Mouse (Mus musculus): ENCODE measurements around the gene Fuz.
"Not testable (repeated sequence)": the region's sequence is repeated elsewhere in the genome, so short reads cannot be mapped to it uniquely, and the experiment has no call there.

Gene Fuz

GRCm38 (mm10) chr7:44860576-44861428 lies 35.1 kb upstream of the Fuz start:
- peak; percentile 47 to 71 for DNase-seq (ENCODE audit: low spot score in 2 of 2)

GRCm38 (mm10) chr7:44861429-44861816 lies 34.5 kb upstream of the Fuz start:
- DNase-seq (ENCODE audit: low spot score in 2 of 2): no peak

- no peak for DNase-seq (ENCODE audit: low spot score in 2 of 2)
These were observed 33.4 kb upstream of the Fuz start for GRCm38 (mm10) chr7:44862434-44862833.

- DNase-seq (ENCODE audit: low spot score in 2 of 2): no peak
These were observed 32.7 kb upstream of the Fuz start for GRCm38 (mm10) chr7:44863210-44863609.

GRCm38 (mm10) chr7:44863982-44864494 lies 31.8 kb upstream of the Fuz start:
- DNase-seq (ENCODE audit: low spot score in 2 of 2): no peak

- DNase-seq (ENCODE audit: low spot score in 2 of 2): no peak
These were observed 31.0 kb upstream of the Fuz start for GRCm38 (mm10) chr7:44864595-44865542.

GRCm38 (mm10) chr7:44866276-44867009 lies 29.4 kb upstream of the Fuz start:
- no peak for DNase-seq (ENCODE audit: low spot score in 2 of 2)

- DNase-seq (ENCODE audit: low spot score in 2 of 2): no peak
These were observed 28.7 kb upstream of the Fuz start for GRCm38 (mm10) chr7:44867010-44867702.

- DNase-seq (ENCODE audit: low spot score in 2 of 2): no peak
These were observed 28.1 kb upstream of the Fuz start for GRCm38 (mm10) chr7:44867802-44868201.

GRCm38 (mm10) chr7:44868465-44868864 lies 27.4 kb upstream of the Fuz start:
- no peak for DNase-seq (ENCODE audit: low spot score in 2 of 2)

GRCm38 (mm10) chr7:44868919-44869696 lies 26.8 kb upstream of the Fuz start:
- no peak for DNase-seq (ENCODE audit: low spot score in 2 of 2)

- DNase-seq (ENCODE audit: low spot score in 2 of 2): peak; percentile 36 to 60
These were observed 26.0 kb upstream of the Fuz start, which contains the start of gene Ptov1 for GRCm38 (mm10) chr7:44869697-44870528. Ptov1 (minus strand) TSS chr7:44869788.

- no peak for DNase-seq (ENCODE audit: low spot score in 2 of 2)
These were observed 25.3 kb upstream of the Fuz start for GRCm38 (mm10) chr7:44870614-44871013.

- no peak for DNase-seq (ENCODE audit: low spot score in 2 of 2)
These were observed 24.7 kb upstream of the Fuz start for GRCm38 (mm10) chr7:44871181-44871580.

GRCm38 (mm10) chr7:44871774-44872173 lies 24.1 kb upstream of the Fuz start:
- DNase-seq (ENCODE audit: low spot score in 2 of 2): not testable (repeated sequence)

- DNase-seq (ENCODE audit: low spot score in 2 of 2): no peak
These were observed 18.0 kb upstream of the Fuz start for GRCm38 (mm10) chr7:44877833-44878232.

GRCm38 (mm10) chr7:44883036-44883435 lies 12.8 kb upstream of the Fuz start:
- DNase-seq (ENCODE audit: low spot score in 2 of 2): no peak

GRCm38 (mm10) chr7:44884637-44885036 lies 11.2 kb upstream of the Fuz start:
- DNase-seq (ENCODE audit: low spot score in 2 of 2): no peak

GRCm38 (mm10) chr7:44886964-44887363 lies 8.9 kb upstream of the Fuz start:
- DNase-seq (ENCODE audit: low spot score in 2 of 2): no peak
